Comparison of ENCODE assay signal across 10 mouse cellular contexts in the genomic region with DNA sequence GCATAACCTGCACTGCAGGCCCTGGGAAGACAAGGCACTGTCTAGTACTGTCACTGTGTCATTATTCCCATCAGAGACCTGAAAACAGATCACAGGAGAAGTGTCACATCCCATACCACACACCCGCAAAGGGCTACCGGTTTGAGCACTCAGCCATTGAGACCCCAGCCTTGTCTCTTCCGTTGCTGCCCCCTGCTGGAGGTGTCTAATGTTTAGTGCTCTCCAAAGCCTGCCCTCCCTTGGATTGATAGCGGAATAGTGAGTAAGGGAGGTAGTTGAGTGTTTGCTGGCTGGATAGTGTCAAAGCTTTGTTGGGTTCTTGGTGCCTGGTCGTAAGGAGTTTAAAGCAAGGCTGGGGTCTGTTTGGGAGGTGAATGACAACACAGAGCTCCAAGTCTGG.
DNase-seq lines count a peak whose midpoint lies in the region; ATAC-seq and TF ChIP-seq lines count a peak whose summit lies in the region.
"Had no signal": no experiment of that assay in that cellular context is flagged by ENCODE, and none has a peak within 500 bp of the region (broad histone marks: within the 10 kb centered on the region; RNA-seq: fewer than 3 reads in every experiment).

No protein-coding gene starts in this region.

- peaks cover 17% of the 10 kb centered on the region for H3K36me3 ChIP-seq in E14TG2a.4 (ENCODE audit: insufficient read depth, low read length)
- H3K36me3 ChIP-seq: embryonic facial prominence, embryonic 13.5 days had no signal

- no peaks in the 10 kb centered on the region for H3K27me3 ChIP-seq in E14TG2a.4 (ENCODE audit: insufficient read depth, low read length)
- H3K27me3 ChIP-seq: embryonic facial prominence, embryonic 13.5 days; megakaryocyte, embryonic 14.5 days had no signal

- H3K4me3 ChIP-seq in E14TG2a.4 (replicated peaks; ENCODE audit: low read length) = no peak overlapping the region
- H3K4me3 ChIP-seq: embryonic facial prominence, embryonic 13.5 days; megakaryocyte, embryonic 14.5 days had no signal

- peak; percentile 86 for ATAC-seq in common myeloid progenitor, adult 5-6 weeks (replicated peaks; ENCODE audit: low read depth, poor library complexity, severe bottlenecking)
- ATAC-seq in frontal cortex, adult (ENCODE audit: low TSS enrichment) = no peak

- peak; percentile 60 for TF ChIP-seq CTCF in E14TG2a.4 (conservative IDR thresholded peaks at IDR 0.05; ENCODE audit: low read length)

- peak; percentile 50 for DNase-seq in layer of hippocampus, adult 11-12 months (ENCODE audit: low spot score)
- DNase-seq in layer of hippocampus, adult 9-10 months (ENCODE audit: low spot score) = no peak
- DNase-seq in kidney, postnatal 10 days = peak; percentile 79
- DNase-seq in lung, postnatal 4 days = peak; percentile 43 to 58
- no peak for DNase-seq in cerebellum, adult 11 months

- no peaks in the 10 kb centered on the region for H3K9me3 ChIP-seq in E14TG2a.4 (ENCODE audit: low read length)
- H3K9me3 ChIP-seq: embryonic facial prominence, embryonic 13.5 days; megakaryocyte, embryonic 14.5 days had no signal

- no peaks in the 10 kb centered on the region for H3K4me1 ChIP-seq in E14TG2a.4 (replicated peaks; ENCODE audit: low read depth, low read length)
- H3K4me1 ChIP-seq: megakaryocyte, embryonic 14.5 days had no signal

Comparison
In these comparisons a context has a peak if more than half of its experiments do, and no peak if none do; other contexts are left out.
1. DNase-seq: peak in layer of hippocampus, adult 11-12 months (single experiment), kidney, postnatal 10 days (single experiment) and lung, postnatal 4 days (2 of 2); none in layer of hippocampus, adult 9-10 months (single experiment) and cerebellum, adult 11 months (single experiment).